Comparison of ENCODE assay signal across 17 mouse cellular contexts in genomic region chr10:118811945-118812344, GRCm38 (mm10). TPM values are rescaled to one million over a fixed set of nuclear protein-coding genes. Genes with fewer than 3 reads are reported as not detected.
A peak's percentile ranks its signal among the peaks of the same experiment; 100 is the strongest.
DNase-seq lines count a peak whose midpoint lies in the region; ATAC-seq and TF ChIP-seq lines count a peak whose summit lies in the region.
"Had no signal": no experiment of that assay in that cellular context is flagged by ENCODE, and none has a peak within 500 bp of the region (broad histone marks: within the 10 kb centered on the region; RNA-seq: fewer than 3 reads in every experiment).

No protein-coding gene starts in this region.

- no peak for TF ChIP-seq CTCF in heart, postnatal 0 days (IDR thresholded peaks at IDR 0.05; ENCODE audit: low read depth)

- 38% methylated on average over 6 of the region's 6 CpGs for WGBS in heart, postnatal 0 days
- WGBS in lung, embryonic 16.5 days: 24% methylated on average over 6 of the region's 6 CpGs

- H3K4me1 ChIP-seq in heart, postnatal 0 days (ENCODE audit: control insufficient read depth, insufficient read depth): peaks cover 16% of the 10 kb centered on the region; the same call in 1 of the 2 replicates
- peaks cover 6% of the 10 kb centered on the region for H3K4me1 ChIP-seq in lung, embryonic 16.5 days (replicated peaks; ENCODE audit: control insufficient read depth, insufficient read depth, low read length)
- H3K4me1 ChIP-seq: forebrain, embryonic 15.5 days; midbrain, embryonic 12.5 days; neural tube, embryonic 12.5 days had no signal

- no peaks in the 10 kb centered on the region for H3K9me3 ChIP-seq in heart, postnatal 0 days (replicated peaks; ENCODE audit: control insufficient read depth, low read length)
- H3K9me3 ChIP-seq in lung, embryonic 16.5 days (ENCODE audit: control insufficient read depth, low read length): no peaks in the 10 kb centered on the region
- H3K9me3 ChIP-seq: embryonic facial prominence, embryonic 12.5 days; forebrain, embryonic 15.5 days; hindbrain, embryonic 12.5 days; midbrain, embryonic 12.5 days; neural tube, embryonic 12.5 days had no signal

- H3K9ac ChIP-seq in heart, postnatal 0 days (replicated peaks; ENCODE audit: low read depth, low read length): no peak overlapping the region
- no peak overlapping the region for H3K9ac ChIP-seq in lung, embryonic 16.5 days (ENCODE audit: low read length)
- H3K9ac ChIP-seq: embryonic facial prominence, embryonic 12.5 days; forebrain, embryonic 15.5 days; hindbrain, embryonic 12.5 days; midbrain, embryonic 12.5 days; neural tube, embryonic 12.5 days had no signal

- no peak overlapping the region for H3K4me2 ChIP-seq in heart, postnatal 0 days (ENCODE audit: low read depth, low read length)
- no peak overlapping the region for H3K4me2 ChIP-seq in lung, embryonic 16.5 days (ENCODE audit: low read depth, low read length)
- H3K4me2 ChIP-seq: embryonic facial prominence, embryonic 12.5 days; forebrain, embryonic 15.5 days; hindbrain, embryonic 12.5 days; midbrain, embryonic 12.5 days; neural tube, embryonic 12.5 days had no signal

- no peak for TF ChIP-seq EP300 in heart, postnatal 0 days (IDR thresholded peaks at IDR 0.05; ENCODE audit: low read depth)

- intact Hi-C loops in heart, postnatal 14 days (cut with DNase I): no loop called here

- no peaks in the 10 kb centered on the region for H3K27me3 ChIP-seq in heart, postnatal 0 days (ENCODE audit: control insufficient read depth, insufficient read depth, low read length)
- H3K27me3 ChIP-seq in lung, embryonic 16.5 days (ENCODE audit: control insufficient read depth, insufficient read depth, low read depth, low read length): no peaks in the 10 kb centered on the region
- H3K27me3 ChIP-seq: embryonic facial prominence, embryonic 12.5 days; forebrain, embryonic 15.5 days; hindbrain, embryonic 12.5 days; midbrain, embryonic 12.5 days; neural tube, embryonic 12.5 days had no signal

- H3K27ac ChIP-seq in heart, postnatal 0 days (ENCODE audit: low read depth): 0 out of 2 replicates have a peak overlapping the region, but pooled peaks have one; percentile 12
- no peak overlapping the region for H3K27ac ChIP-seq in lung, embryonic 16.5 days (ENCODE audit: low read length)
- H3K27ac ChIP-seq: embryonic facial prominence, embryonic 12.5 days; forebrain, embryonic 15.5 days; hindbrain, embryonic 12.5 days; midbrain, embryonic 12.5 days; neural tube, embryonic 12.5 days had no signal

- H3K36me3 ChIP-seq in heart, postnatal 0 days (replicated peaks; ENCODE audit: control insufficient read depth, insufficient read depth, low read length): no peaks in the 10 kb centered on the region
- H3K36me3 ChIP-seq in lung, embryonic 16.5 days (ENCODE audit: control insufficient read depth, insufficient read depth, low read length): no peaks in the 10 kb centered on the region
- H3K36me3 ChIP-seq: embryonic facial prominence, embryonic 12.5 days; forebrain, embryonic 15.5 days; hindbrain, embryonic 12.5 days; midbrain, embryonic 12.5 days; neural tube, embryonic 12.5 days had no signal

- no peak for DNase-seq in heart, postnatal 0 days (ENCODE audit: low spot score)
- no peak for DNase-seq in heart, postnatal 14 days
- DNase-seq in lung, postnatal 36 days: no peak
- DNase-seq in urinary bladder, postnatal 10 days (ENCODE audit: low spot score): no peak
- no peak for DNase-seq in cerebellum, postnatal 36 days
- DNase-seq: adrenal gland, postnatal 36 days; cerebellum, adult 9-10 months; right cerebral cortex, adult 18-20 months; thymus, adult 18-20 months had no signal

- ATAC-seq in heart, postnatal 0 days (ENCODE audit: insufficient read depth, low read depth): no peak
- peak; percentile 16; the same call in 1 of the 2 replicates for ATAC-seq in lung, embryonic 16.5 days (ENCODE audit: low read depth)
- peak; percentile 43 for ATAC-seq in common myeloid progenitor, adult 5-6 weeks (replicated peaks; ENCODE audit: low read depth, poor library complexity, severe bottlenecking)
- ATAC-seq: forebrain, embryonic 15.5 days had no signal

- H3K4me3 ChIP-seq in heart, postnatal 0 days (ENCODE audit: low read depth, low read length): no peak overlapping the region
- H3K4me3 ChIP-seq in lung, embryonic 16.5 days (ENCODE audit: low read length): no peak overlapping the region
- H3K4me3 ChIP-seq: embryonic facial prominence, embryonic 12.5 days; erythroblast, embryonic 14.5 days; forebrain, embryonic 15.5 days; hindbrain, embryonic 12.5 days; midbrain, embryonic 12.5 days; neural tube, embryonic 12.5 days had no signal

RNA-seq across cellular contexts. Expression of gene Dyrk2, which starts 58.1 kb away (rescaled TPM):
- total RNA-seq in heart, postnatal 0 days (2014; rRNA removed; ENCODE audit: low replicate concordance): 45.5 and 65.7 TPM in 2 replicates
- polyA plus RNA-seq in heart, postnatal 0 days (2015; fragmentation: Nextera tagmentation; extraction: Ambion mirVana): 6.8 and 9.8 TPM in 2 replicates
- total RNA-seq in heart, postnatal 14 days (2021): 10 to 100 TPM; 57.4 to 62.8 TPM
- polyA plus RNA-seq in lung, embryonic 16.5 days (2015; fragmentation: Nextera tagmentation; extraction: Ambion mirVana): 6.7 and 6.9 TPM in 2 replicates
- total RNA-seq in common myeloid progenitor, adult 5-6 weeks (2017): 15.7 and 18.7 TPM in 2 replicates
